Mouse (Mus musculus): ENCODE data around the gene Tmem185a. TPM values are rescaled to one million over a fixed set of nuclear protein-coding genes. Genes with fewer than 3 reads are reported as not detected.
"Not testable (repeated sequence)": the region's sequence is repeated elsewhere in the genome, so short reads cannot be mapped to it uniquely, and the experiment has no call there.

The Tmem185a gene
- polyA plus RNA-seq, 1 experiment: 60.8 TPM

- no peaks in the 10 kb centered on the region for H3K27me3 ChIP-seq (ENCODE audit: control insufficient read depth, insufficient read depth, insufficient read length)
- no peak overlapping the region for H3K4me3 ChIP-seq (ENCODE audit: insufficient read depth, poor library complexity, severe bottlenecking)
- TF ChIP-seq FOSL1 (IDR thresholded peaks at IDR 0.05; ENCODE audit: insufficient read depth, low read length, poor library complexity, severe bottlenecking) (no peak), CTCF (IDR thresholded peaks at IDR 0.05; ENCODE audit: control insufficient read depth, insufficient read depth, insufficient read length) (no peak), MAX (IDR thresholded peaks at IDR 0.05) (no peak), CEBPB (IDR thresholded peaks at IDR 0.05; ENCODE audit: low read depth) (no peak), USF1 (IDR thresholded peaks at IDR 0.05; ENCODE audit: low read depth) (no peak), MYOG (IDR thresholded peaks at IDR 0.05; ENCODE audit: control insufficient read depth, extremely low read depth, insufficient read length) (no peak), MYOD1 (IDR thresholded peaks at IDR 0.05; ENCODE audit: control insufficient read depth, insufficient read length, low read depth) (no peak)
Measured at GRCm38 (mm10) chrX:70466897-70467296, 10.1 kb downstream of the Tmem185a start.

GRCm38 (mm10) chrX:70465489-70465888 lies 11.5 kb downstream of the Tmem185a start:
- Histone ChIP-seq H3K79me2 (ENCODE audit: control insufficient read depth, insufficient read depth) (no peaks in the 10 kb centered on the region), H3K79me3 (ENCODE audit: low read depth) (no peaks in the 10 kb centered on the region), H3K36me3 (ENCODE audit: control insufficient read depth, insufficient read depth) (peaks cover 7% of the 10 kb centered on the region), H3K4me3 (ENCODE audit: insufficient read depth, poor library complexity, severe bottlenecking) (no peak overlapping the region), H3ac (ENCODE audit: control insufficient read depth, insufficient read length, low read depth) (no peak overlapping the region), H3K27me3 (ENCODE audit: control insufficient read depth, insufficient read depth, insufficient read length) (no peaks in the 10 kb centered on the region)
- TF ChIP-seq USF1 (IDR thresholded peaks at IDR 0.05; ENCODE audit: low read depth) (no peak), CTCF (IDR thresholded peaks at IDR 0.05; ENCODE audit: control insufficient read depth, insufficient read depth, insufficient read length) (no peak)

More at GRCm38 (mm10) chrX:70466897-70467296, 10.1 kb downstream of the Tmem185a start:
- H3K79me2 ChIP-seq (ENCODE audit: control insufficient read depth, insufficient read depth): peaks cover 1% of the 10 kb centered on the region
- no peaks in the 10 kb centered on the region for H3K79me3 ChIP-seq (ENCODE audit: low read depth)
- H3ac ChIP-seq (ENCODE audit: control insufficient read depth, insufficient read length, low read depth): no peak overlapping the region
- no peaks in the 10 kb centered on the region for H3K36me3 ChIP-seq (ENCODE audit: control insufficient read depth, insufficient read depth)

GRCm38 (mm10) chrX:70463621-70464020 lies 13.4 kb downstream of the Tmem185a start:
- no peak for TF ChIP-seq FOSL1 (IDR thresholded peaks at IDR 0.05; ENCODE audit: insufficient read depth, low read length, poor library complexity, severe bottlenecking)
- Histone ChIP-seq H3K79me3 (ENCODE audit: low read depth) (no peaks in the 10 kb centered on the region), H3ac (ENCODE audit: control insufficient read depth, insufficient read length, low read depth) (no peak overlapping the region), H3K36me3 (ENCODE audit: control insufficient read depth, insufficient read depth) (peaks cover 7% of the 10 kb centered on the region), H3K4me3 (ENCODE audit: insufficient read depth, poor library complexity, severe bottlenecking) (no peak overlapping the region), H3K27me3 (ENCODE audit: control insufficient read depth, insufficient read depth, insufficient read length) (no peaks in the 10 kb centered on the region), H3K79me2 (ENCODE audit: control insufficient read depth, insufficient read depth) (no peaks in the 10 kb centered on the region)

GRCm38 (mm10) chrX:70452359-70452758 lies 24.6 kb downstream of the Tmem185a start:
- H3K27me3 ChIP-seq (ENCODE audit: control insufficient read depth, insufficient read depth, insufficient read length); H3K36me3 ChIP-seq (ENCODE audit: control insufficient read depth, insufficient read depth); H3ac ChIP-seq (ENCODE audit: control insufficient read depth, insufficient read length, low read depth): not testable (repeated sequence)

GRCm38 (mm10) chrX:70425473-70425872 lies 51.5 kb downstream of the Tmem185a start:
- not testable (repeated sequence) for H3K36me3 ChIP-seq (ENCODE audit: control insufficient read depth, insufficient read depth); H3K4me3 ChIP-seq (ENCODE audit: insufficient read depth, poor library complexity, severe bottlenecking); H3K79me2 ChIP-seq (ENCODE audit: control insufficient read depth, insufficient read depth); H3K27me3 ChIP-seq (ENCODE audit: control insufficient read depth, insufficient read depth, insufficient read length); H3ac ChIP-seq (ENCODE audit: control insufficient read depth, insufficient read length, low read depth); H3K79me3 ChIP-seq (ENCODE audit: low read depth)

More at GRCm38 (mm10) chrX:70452359-70452758, 24.6 kb downstream of the Tmem185a start:
- H3K4me3 ChIP-seq (ENCODE audit: insufficient read depth, poor library complexity, severe bottlenecking); H3K79me3 ChIP-seq (ENCODE audit: low read depth); H3K79me2 ChIP-seq (ENCODE audit: control insufficient read depth, insufficient read depth): not testable (repeated sequence)

Other genes with a start within 250 kb of the Tmem185a start
- 5.6 TPM for gene Ids, start 112.1 kb downstream of the Tmem185a start, polyA plus RNA-seq (2012; fragmentation: generic; extraction: Trizol)
- 30.2 TPM for gene 1110012L19Rik, start 91.3 kb downstream of the Tmem185a start, polyA plus RNA-seq (2012; fragmentation: generic; extraction: Trizol)

All from C2C12 (cell line).